Mouse (Mus musculus): ENCODE data around the gene Apobec4. TPM values are rescaled to one million over a fixed set of nuclear protein-coding genes. Genes with fewer than 3 reads are reported as not detected.

The Apobec4 gene
- not detected for polyA plus RNA-seq (2014; fragmentation: Illumina TruSeq; extraction: RNeasy Lipid Tissue Mini Kit (QIAGEN cat#74804); ENCODE audit: low read depth, low replicate concordance)

DNA sequence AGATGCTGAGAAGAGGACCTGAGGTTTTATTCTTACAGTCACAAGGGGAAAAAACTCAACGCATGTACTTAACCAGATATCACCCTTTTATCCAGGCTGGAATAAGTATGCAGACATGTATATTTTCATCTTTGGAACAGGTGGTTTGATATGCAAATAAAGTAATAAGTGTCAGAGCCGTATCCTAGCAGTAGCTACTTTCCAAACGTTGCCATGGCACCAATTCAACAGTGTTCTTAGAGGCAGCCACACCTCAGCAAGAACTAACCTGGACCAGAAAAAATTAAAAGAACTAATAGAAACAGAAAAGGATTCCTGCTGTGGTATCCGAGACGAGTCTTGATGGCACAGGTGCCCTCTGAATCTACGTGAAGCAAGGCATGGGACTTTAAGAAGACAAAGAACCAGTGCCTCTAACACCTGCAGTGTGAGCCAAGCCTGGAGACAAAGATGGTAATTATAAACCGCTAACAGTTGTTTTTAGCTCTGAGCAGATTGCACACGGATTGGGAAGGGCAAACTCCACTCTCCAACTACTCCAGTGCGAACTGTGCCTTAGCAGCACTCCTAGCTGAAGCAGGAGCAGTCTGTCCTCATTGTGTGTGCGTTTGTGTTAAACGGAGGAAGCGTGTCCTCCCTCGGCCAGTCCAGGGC, at the start of gene Apobec4:
Gene Apobec4 (plus strand): TSS at position 240 of the 654 bp plus-strand sequence.

DNA sequence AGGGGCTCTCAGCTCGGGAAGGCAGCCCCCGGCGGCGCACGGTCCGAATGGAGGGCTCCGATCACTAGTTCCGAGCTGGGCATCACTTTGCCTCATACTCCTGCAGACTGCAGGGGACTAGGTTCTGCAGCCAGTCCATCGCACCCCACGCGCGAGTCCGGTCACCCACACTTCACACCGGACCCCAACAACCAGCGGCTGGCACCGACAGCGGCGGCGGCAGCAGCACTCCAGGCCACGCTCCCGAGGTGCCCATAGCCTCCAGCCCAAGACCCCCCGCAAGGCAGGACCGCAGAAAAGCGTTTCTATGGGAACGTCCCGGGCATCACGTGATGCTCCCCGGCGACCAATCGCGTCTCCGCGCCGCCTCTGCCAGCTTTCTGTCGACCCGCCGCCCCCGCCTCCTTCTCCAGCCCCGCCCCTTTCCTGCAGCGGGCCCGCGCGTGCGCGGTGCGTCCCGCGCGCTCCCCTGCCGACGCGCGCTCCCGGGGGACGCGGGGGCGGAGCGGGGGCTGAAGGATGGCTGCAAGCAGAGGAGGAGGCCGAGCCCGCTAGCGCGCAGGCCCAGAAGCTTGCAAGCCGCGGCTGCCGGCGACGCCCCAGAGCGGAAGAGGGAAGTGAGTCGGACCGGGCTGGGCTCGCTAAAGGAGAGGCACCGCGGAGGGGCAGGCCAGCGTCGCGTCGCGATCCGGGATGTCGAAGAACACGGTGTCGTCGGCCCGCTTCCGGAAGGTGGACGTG, 15.9 kb downstream of the Apobec4 start, which contains the start of the genes Rgl1 and Arpc5:
Gene Rgl1 (minus strand): TSS at position 320 of the 741 bp plus-strand sequence.
Gene Arpc5 (plus strand): TSS at position 511 of the 741 bp plus-strand sequence.

DNA sequence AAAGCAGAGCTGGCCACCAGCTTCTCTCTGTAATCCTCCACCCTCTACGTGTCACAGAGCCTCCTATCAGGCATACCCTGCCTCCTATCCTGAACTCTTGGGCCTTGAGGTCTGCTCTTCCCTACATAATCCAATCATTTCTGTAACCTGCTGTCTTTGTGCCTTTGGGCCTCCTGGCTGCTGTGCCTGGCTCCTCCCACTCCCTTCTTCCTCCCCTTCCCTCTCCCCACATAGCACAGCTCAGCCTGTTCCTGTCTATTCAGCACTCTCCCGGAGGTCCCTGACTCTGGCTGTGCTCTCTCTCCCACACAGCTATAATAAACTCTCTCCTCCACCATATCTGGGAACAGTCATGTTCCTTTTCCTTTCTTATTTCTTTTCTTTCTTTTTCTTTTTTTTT, 49.5 kb downstream of the Apobec4 start, which contains the start of gene Ncf2:
Gene Ncf2 (plus strand): TSS at position 298 of the 400 bp plus-strand sequence.

Other genes starting within 250 kb of the Apobec4 start
- gene Rgl1, start 15.8 kb downstream of the Apobec4 start, polyA plus RNA-seq (2014; fragmentation: Illumina TruSeq; extraction: RNeasy Lipid Tissue Mini Kit (QIAGEN cat#74804); ENCODE audit: low read depth, low replicate concordance), result 6.8 TPM
- gene Arpc5, start 16.0 kb downstream of the Apobec4 start, polyA plus RNA-seq (2014; fragmentation: Illumina TruSeq; extraction: RNeasy Lipid Tissue Mini Kit (QIAGEN cat#74804); ENCODE audit: low read depth, low replicate concordance), result 591 TPM
- gene Ncf2, start 49.6 kb downstream of the Apobec4 start, polyA plus RNA-seq (2014; fragmentation: Illumina TruSeq; extraction: RNeasy Lipid Tissue Mini Kit (QIAGEN cat#74804); ENCODE audit: low read depth, low replicate concordance), result 13.4 TPM
- gene Smg7, start 152.1 kb downstream of the Apobec4 start, polyA plus RNA-seq (2014; fragmentation: Illumina TruSeq; extraction: RNeasy Lipid Tissue Mini Kit (QIAGEN cat#74804); ENCODE audit: low read depth, low replicate concordance), result 50.0 TPM
- 0.98 TPM for gene Nmnat2, start 204.4 kb downstream of the Apobec4 start, polyA plus RNA-seq (2014; fragmentation: Illumina TruSeq; extraction: RNeasy Lipid Tissue Mini Kit (QIAGEN cat#74804); ENCODE audit: low read depth, low replicate concordance)